Mouse (Mus musculus): ENCODE measurements around the gene Smyd4. TPM values are rescaled to one million over a fixed set of nuclear protein-coding genes. Genes with fewer than 3 reads are reported as not detected.

The Smyd4 gene
- polyA plus RNA-seq, 1 experiment, result 14.7 TPM

- TF ChIP-seq CEBPB (IDR thresholded peaks at IDR 0.05; ENCODE audit: low read depth) (no peak), CTCF (IDR thresholded peaks at IDR 0.05; ENCODE audit: control insufficient read depth, insufficient read depth, insufficient read length) (no peak), MYOD1 (IDR thresholded peaks at IDR 0.05; ENCODE audit: control insufficient read depth, insufficient read length, low read depth) (no peak), FOSL1 (IDR thresholded peaks at IDR 0.05; ENCODE audit: insufficient read depth, low read length, poor library complexity, severe bottlenecking) (no peak), MAX (IDR thresholded peaks at IDR 0.05) (no peak)
- H3K36me3 ChIP-seq (ENCODE audit: control insufficient read depth, insufficient read depth), result peaks cover 38% of the 10 kb centered on the region
- no peak overlapping the region for H3ac ChIP-seq (ENCODE audit: control insufficient read depth, insufficient read length, low read depth)
- H3K79me3 ChIP-seq (ENCODE audit: low read depth), result no peaks in the 10 kb centered on the region
- H3K4me3 ChIP-seq (ENCODE audit: insufficient read depth, poor library complexity, severe bottlenecking), result no peak overlapping the region
- no peaks in the 10 kb centered on the region for H3K79me2 ChIP-seq (ENCODE audit: control insufficient read depth, insufficient read depth)
- H3K27me3 ChIP-seq (ENCODE audit: control insufficient read depth, insufficient read depth, insufficient read length), result no peaks in the 10 kb centered on the region
Observed at GRCm38 (mm10) chr11:75439951-75440350, 91.7 kb downstream of the Smyd4 start.

DNA sequence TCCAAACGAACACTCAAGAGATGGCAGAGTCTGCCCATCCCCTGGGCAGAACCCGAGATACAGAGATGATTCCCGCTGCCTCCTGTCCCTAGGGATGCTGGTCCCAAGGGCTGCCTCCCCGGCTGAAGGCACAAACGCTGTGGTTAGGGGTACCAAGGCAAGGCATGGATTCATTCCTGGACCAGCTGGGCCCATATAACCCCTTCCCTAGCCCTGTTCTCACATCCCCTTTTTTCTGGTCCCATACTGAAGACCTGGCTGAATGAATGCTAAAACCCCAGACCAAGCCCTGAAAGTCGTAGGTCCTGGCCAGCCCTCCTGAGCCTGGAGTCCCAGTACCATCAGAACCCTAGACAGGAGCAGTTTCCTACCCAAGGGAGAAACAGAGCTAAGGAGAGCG lies 92.8 kb downstream of the Smyd4 start:
- Histone ChIP-seq H3K79me3 (ENCODE audit: low read depth) (no peaks in the 10 kb centered on the region), H3K4me3 (ENCODE audit: insufficient read depth, poor library complexity, severe bottlenecking) (no peak overlapping the region), H3K79me2 (ENCODE audit: control insufficient read depth, insufficient read depth) (no peaks in the 10 kb centered on the region), H3ac (ENCODE audit: control insufficient read depth, insufficient read length, low read depth) (no peak overlapping the region), H3K27me3 (ENCODE audit: control insufficient read depth, insufficient read depth, insufficient read length) (no peaks in the 10 kb centered on the region), H3K36me3 (ENCODE audit: control insufficient read depth, insufficient read depth) (peaks cover 42% of the 10 kb centered on the region)
- no peak for TF ChIP-seq MYOD1 (IDR thresholded peaks at IDR 0.05; ENCODE audit: control insufficient read depth, insufficient read length, low read depth)
- TF ChIP-seq MAX (IDR thresholded peaks at IDR 0.05), result no peak

DNA sequence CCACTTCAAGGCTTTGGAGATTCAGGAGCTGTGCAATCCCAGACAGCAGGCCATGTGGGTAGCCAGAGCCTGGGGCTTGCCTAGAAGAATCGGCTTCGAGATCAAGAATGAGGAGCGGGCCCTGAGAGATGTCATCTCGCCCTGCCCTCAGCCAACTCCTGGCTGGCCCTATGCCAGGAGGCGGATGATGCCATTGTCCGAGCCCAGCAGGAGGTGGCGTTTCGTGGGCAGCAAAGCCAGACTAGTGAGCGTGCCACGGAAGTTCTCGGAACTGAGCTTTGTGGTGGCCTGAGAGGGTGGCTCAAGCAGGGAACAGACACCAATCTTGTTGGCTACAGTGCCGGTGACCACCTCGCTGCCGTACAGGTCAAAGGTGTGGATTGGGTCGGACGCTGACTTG lies 93.4 kb downstream of the Smyd4 start:
- Histone ChIP-seq H3K4me3 (ENCODE audit: insufficient read depth, poor library complexity, severe bottlenecking) (no peak overlapping the region), H3K79me3 (ENCODE audit: low read depth) (no peaks in the 10 kb centered on the region), H3ac (ENCODE audit: control insufficient read depth, insufficient read length, low read depth) (no peak overlapping the region), H3K36me3 (ENCODE audit: control insufficient read depth, insufficient read depth) (peaks cover 46% of the 10 kb centered on the region), H3K27me3 (ENCODE audit: control insufficient read depth, insufficient read depth, insufficient read length) (no peaks in the 10 kb centered on the region), H3K79me2 (ENCODE audit: control insufficient read depth, insufficient read depth) (no peaks in the 10 kb centered on the region)
- TF ChIP-seq CEBPB (IDR thresholded peaks at IDR 0.05; ENCODE audit: low read depth) (no peak), MYOG (IDR thresholded peaks at IDR 0.05; ENCODE audit: control insufficient read depth, extremely low read depth, insufficient read length) (no peak), MAX (IDR thresholded peaks at IDR 0.05) (no peak), USF1 (IDR thresholded peaks at IDR 0.05; ENCODE audit: low read depth) (no peak), FOSL1 (IDR thresholded peaks at IDR 0.05; ENCODE audit: insufficient read depth, low read length, poor library complexity, severe bottlenecking) (no peak), CTCF (IDR thresholded peaks at IDR 0.05; ENCODE audit: control insufficient read depth, insufficient read depth, insufficient read length) (no peak), MYOD1 (IDR thresholded peaks at IDR 0.05; ENCODE audit: control insufficient read depth, insufficient read length, low read depth) (no peak)

DNA sequence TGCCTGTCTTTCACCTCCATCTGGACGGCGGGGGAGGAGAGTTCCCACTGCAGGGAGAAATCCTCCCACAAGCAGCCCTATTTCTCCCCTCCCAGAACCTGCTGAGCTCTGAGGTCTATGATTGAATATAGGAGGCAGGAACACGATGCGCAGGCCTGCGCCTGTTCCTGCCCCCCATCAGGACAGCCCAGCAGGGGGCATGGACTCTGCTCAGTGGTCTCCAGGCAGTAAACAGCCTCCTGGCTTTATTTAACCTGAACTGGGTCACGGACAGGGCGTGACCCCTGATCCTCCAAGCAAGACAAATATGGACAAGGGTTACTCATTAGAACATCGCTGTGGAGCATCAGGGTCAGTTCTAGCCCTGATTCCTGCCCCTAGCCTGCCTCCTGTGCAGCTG lies 95.5 kb downstream of the Smyd4 start:
- TF ChIP-seq MYOD1 (IDR thresholded peaks at IDR 0.05; ENCODE audit: control insufficient read depth, insufficient read length, low read depth) (no peak), USF1 (IDR thresholded peaks at IDR 0.05; ENCODE audit: low read depth) (no peak), FOSL1 (IDR thresholded peaks at IDR 0.05; ENCODE audit: insufficient read depth, low read length, poor library complexity, severe bottlenecking) (no peak), CEBPB (IDR thresholded peaks at IDR 0.05; ENCODE audit: low read depth) (no peak), CTCF (IDR thresholded peaks at IDR 0.05; ENCODE audit: control insufficient read depth, insufficient read depth, insufficient read length) (no peak), MAX (IDR thresholded peaks at IDR 0.05) (no peak), MYOG (IDR thresholded peaks at IDR 0.05; ENCODE audit: control insufficient read depth, extremely low read depth, insufficient read length) (no peak)
- Histone ChIP-seq H3K79me2 (ENCODE audit: control insufficient read depth, insufficient read depth) (no peaks in the 10 kb centered on the region), H3ac (ENCODE audit: control insufficient read depth, insufficient read length, low read depth) (no peak overlapping the region), H3K79me3 (ENCODE audit: low read depth) (no peaks in the 10 kb centered on the region), H3K36me3 (ENCODE audit: control insufficient read depth, insufficient read depth) (peaks cover 67% of the 10 kb centered on the region), H3K4me3 (ENCODE audit: insufficient read depth, poor library complexity, severe bottlenecking) (no peak overlapping the region), H3K27me3 (ENCODE audit: control insufficient read depth, insufficient read depth, insufficient read length) (no peaks in the 10 kb centered on the region)

GRCm38 (mm10) chr11:75448575-75448974 lies 100.3 kb downstream of the Smyd4 start:
- no peak for TF ChIP-seq CEBPB (IDR thresholded peaks at IDR 0.05; ENCODE audit: low read depth)
- Histone ChIP-seq H3K36me3 (ENCODE audit: control insufficient read depth, insufficient read depth) (peaks cover 48% of the 10 kb centered on the region), H3K79me2 (ENCODE audit: control insufficient read depth, insufficient read depth) (peaks cover 36% of the 10 kb centered on the region), H3K4me3 (ENCODE audit: insufficient read depth, poor library complexity, severe bottlenecking) (no peak overlapping the region), H3K27me3 (ENCODE audit: control insufficient read depth, insufficient read depth, insufficient read length) (no peaks in the 10 kb centered on the region), H3ac (ENCODE audit: control insufficient read depth, insufficient read length, low read depth) (no peak overlapping the region), H3K79me3 (ENCODE audit: low read depth) (peaks cover 8% of the 10 kb centered on the region)

- Histone ChIP-seq H3ac (ENCODE audit: control insufficient read depth, insufficient read length, low read depth) (no peak overlapping the region), H3K79me2 (ENCODE audit: control insufficient read depth, insufficient read depth) (peaks cover 43% of the 10 kb centered on the region), H3K36me3 (ENCODE audit: control insufficient read depth, insufficient read depth) (peaks cover 40% of the 10 kb centered on the region), H3K4me3 (ENCODE audit: insufficient read depth, poor library complexity, severe bottlenecking) (no peak overlapping the region), H3K79me3 (ENCODE audit: low read depth) (peaks cover 14% of the 10 kb centered on the region), H3K27me3 (ENCODE audit: control insufficient read depth, insufficient read depth, insufficient read length) (no peaks in the 10 kb centered on the region)
- TF ChIP-seq MYOD1 (IDR thresholded peaks at IDR 0.05; ENCODE audit: control insufficient read depth, insufficient read length, low read depth) (no peak), MAX (IDR thresholded peaks at IDR 0.05) (no peak)
Observed at GRCm38 (mm10) chr11:75449695-75450094, 101.5 kb downstream of the Smyd4 start.
